ENCODE assay signal across 8 mouse cellular contexts in the genomic region with DNA sequence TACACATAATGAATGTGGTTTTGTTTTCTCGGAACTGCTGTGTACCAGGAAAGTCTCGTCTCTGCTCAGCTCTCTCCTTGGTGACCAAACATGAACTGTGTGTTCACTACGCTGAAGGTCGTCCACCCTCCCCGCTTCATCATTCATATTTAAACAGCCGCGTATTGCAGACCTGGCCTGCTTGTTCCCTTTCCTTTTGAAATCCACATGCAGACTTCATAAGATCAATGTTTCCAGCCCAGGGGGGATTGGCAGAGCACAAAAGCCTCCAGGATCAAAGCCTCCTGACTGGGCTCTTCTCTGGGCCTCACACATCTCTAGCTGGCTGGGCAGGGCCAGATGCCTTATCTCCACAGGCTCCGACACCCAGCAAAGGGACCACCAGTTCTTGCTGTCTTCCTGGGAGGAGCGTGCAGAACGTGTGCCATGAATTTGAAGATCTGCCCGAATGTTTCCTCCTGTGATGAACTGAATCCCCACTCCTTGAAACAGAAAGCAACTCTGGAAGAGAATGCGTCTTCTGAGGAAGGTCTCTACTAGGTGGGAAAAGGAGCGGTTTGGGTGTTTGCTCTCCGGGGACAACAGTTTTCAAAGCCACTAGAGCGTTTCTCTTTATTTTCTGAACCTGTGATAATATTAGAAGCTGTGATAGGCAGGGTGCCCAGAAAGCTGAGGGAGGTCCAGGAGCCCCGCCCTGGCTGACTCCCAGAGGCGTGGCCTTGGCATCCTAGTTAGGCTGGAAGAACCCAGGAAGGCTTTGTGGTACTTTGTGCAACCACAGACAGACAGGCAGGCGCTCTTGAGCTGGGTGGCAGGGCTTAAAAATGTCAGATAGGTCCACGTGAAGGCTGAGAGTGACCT. TPM values are rescaled to one million over a fixed set of nuclear protein-coding genes. Genes with fewer than 3 reads are reported as not detected.
DNase-seq lines count a peak whose midpoint lies in the region; ATAC-seq lines count a peak whose summit lies in the region.

No protein-coding gene starts in this region.

- WGBS in heart, embryonic 16.5 days: 34% methylated on average over 19 of the region's 19 CpGs

- peak overlapping the region; percentile 39 for H3K4me2 ChIP-seq in heart, embryonic 16.5 days (ENCODE audit: low read depth, low read length)

- H3K4me3 ChIP-seq in heart, embryonic 16.5 days (ENCODE audit: low read length): no peak overlapping the region

- H3K27me3 ChIP-seq in heart, embryonic 16.5 days (ENCODE audit: control insufficient read depth, insufficient read depth, low read length): no peaks in the 10 kb centered on the region

- DNase-seq in layer of hippocampus, adult 9-11 months: peak; percentile 39
- DNase-seq in layer of hippocampus, postnatal 14 days (ENCODE audit: low spot score in 2 of 2): no peak
- DNase-seq in adrenal gland, postnatal 14 days: peak; percentile 87
- DNase-seq in lung, postnatal 36 days: peak; percentile 71
- DNase-seq in testis, postnatal 10 days (ENCODE audit: low spot score): peak; percentile 86
- DNase-seq in Muller cell, postnatal 12 days (ENCODE audit: inconsistent ontology term): no peak
- DNase-seq in right cerebral cortex, postnatal 10 days (ENCODE audit: low spot score in 2 of 2): no peak

- H3K9ac ChIP-seq in heart, embryonic 16.5 days (ENCODE audit: low read length): peak overlapping the region; percentile 37; the same call in 1 of the 2 replicates

- no peaks in the 10 kb centered on the region for H3K36me3 ChIP-seq in heart, embryonic 16.5 days (ENCODE audit: control insufficient read depth, insufficient read depth)

- H3K9me3 ChIP-seq in heart, embryonic 16.5 days (replicated peaks; ENCODE audit: control insufficient read depth, low read length): peaks cover 7% of the 10 kb centered on the region; the same call in 1 of the 2 replicates

- H3K4me1 ChIP-seq in heart, embryonic 16.5 days (ENCODE audit: control insufficient read depth, insufficient read depth, low read length): peaks cover 5% of the 10 kb centered on the region; the same call in 1 of the 2 replicates

- ATAC-seq in heart, embryonic 16.5 days (replicated peaks; ENCODE audit: extremely low read depth, insufficient read depth, low FRiP score): peak; percentile 84

- H3K27ac ChIP-seq in heart, embryonic 16.5 days (ENCODE audit: low read length): peak overlapping the region; percentile 70

RNA-seq across cellular contexts. Expression of gene Syne3, which starts 10.0 kb away (rescaled TPM):
- total RNA-seq in layer of hippocampus, postnatal 14 days (2021): 1 to 10 TPM; 1.2 to 2.1 TPM
- total RNA-seq in adrenal gland, postnatal 14 days (2021): 8.4 and 10.2 TPM in 2 replicates
- polyA plus RNA-seq in heart, embryonic 16.5 days (2015; fragmentation: Nextera tagmentation; extraction: Ambion mirVana): 1.9 and 2.0 TPM in 2 replicates

RNA-seq across cellular contexts. Expression of gene Glrx5, which starts 12.9 kb away (rescaled TPM):
- total RNA-seq in layer of hippocampus, postnatal 14 days (2021): 10 to 100 TPM; 57.1 to 65.6 TPM
- total RNA-seq in adrenal gland, postnatal 14 days (2021): 172 and 183 TPM in 2 replicates
- 170 and 173 TPM in 2 replicates for polyA plus RNA-seq in heart, embryonic 16.5 days (2015; fragmentation: Nextera tagmentation; extraction: Ambion mirVana)

Comparison
In these comparisons a context has a peak if more than half of its experiments do, and no peak if none do; other contexts are left out.
1. DNase-seq: peak in layer of hippocampus, adult 9-11 months (single experiment), adrenal gland, postnatal 14 days (single experiment), lung, postnatal 36 days (single experiment) and testis, postnatal 10 days (single experiment); none in layer of hippocampus, postnatal 14 days (0 of 2), Muller cell, postnatal 12 days (single experiment) and right cerebral cortex, postnatal 10 days (0 of 2).